Mouse (Mus musculus) forebrain, embryonic 11.5 days (tissue): Measurements from ENCODE around the gene Gdf1. TPM values are rescaled to one million over a fixed set of nuclear protein-coding genes. Genes with fewer than 3 reads are reported as not detected.

ENCODE experiments used
- ATAC-seq: fragments of 200-750 bp; cut with Nextera tagmentation; replicated peaks from 2 replicates; pipeline ENCODE4 v1.8.0; 2017; ENCODE audit warnings: moderate TSS enrichment; ENCODE audit not compliant: low FRiP score
- DNase-seq: peaks from one replicate; pipeline ENCODE4 v3.0.0-alpha.2; 2017; ENCODE audit warnings: low spot score
- H3K27ac ChIP-seq: fragments of 300-500 bp; sonication (generic); 2 replicates; pipeline ENCODE4 v1.5.1; 2014; ENCODE audit warnings: low read depth, low read length
- H3K27me3 ChIP-seq: fragments of 300-500 bp; sonication (generic); 2 replicates; pipeline ENCODE4 v1.6.1; 2014; ENCODE audit warnings: mild to moderate bottlenecking, low read length, mixed read lengths; ENCODE audit not compliant: control insufficient read depth, insufficient read depth
- H3K36me3 ChIP-seq: fragments of 300-500 bp; sonication (generic); 2 replicates; pipeline ENCODE4 v1.6.1; 2014; ENCODE audit warnings: mild to moderate bottlenecking, low read length, moderate library complexity, mixed read lengths; ENCODE audit not compliant: control insufficient read depth, insufficient read depth
- H3K4me1 ChIP-seq: fragments of 300-500 bp; sonication (generic); replicated peaks from 2 replicates; pipeline ENCODE4 v1.6.1; 2014; ENCODE audit warnings: low read length, mixed read lengths; ENCODE audit not compliant: control insufficient read depth, insufficient read depth
- H3K4me2 ChIP-seq: fragments of 300-500 bp; sonication (generic); 2 replicates; pipeline ENCODE4 v1.6.1; 2014; ENCODE audit warnings: low read depth, mild to moderate bottlenecking, low read length, moderate library complexity, mixed read lengths; ENCODE audit not compliant: severe bottlenecking
- H3K4me3 ChIP-seq: fragments of 300-500 bp; sonication (generic); 2 replicates; pipeline ENCODE4 v1.5.1; 2014; ENCODE audit warnings: low read depth, low read length
- H3K9ac ChIP-seq: fragments of 300-500 bp; sonication (generic); 2 replicates; pipeline ENCODE4 v1.6.1; 2014; ENCODE audit warnings: low read length
- H3K9me3 ChIP-seq: fragments of 300-500 bp; sonication (generic); 2 replicates; pipeline ENCODE4 v1.6.1; 2016; ENCODE audit warnings: low read length, mixed read lengths; ENCODE audit not compliant: control insufficient read depth
- WGBS: fragments of 180-500 bp; shearing (Covaris S2); extraction: QIAGEN DNeasy Blood & Tissue Kit; methylation state at CpG from one replicate; pipeline ENCODE4 v1.1.7; 2014; 5-methylcytosine and 5-hydroxymethylcytosine counted together
- polyA plus RNA-seq: library from polyadenylated mRNA; unstranded; fragments of >200 nt; fragmentation: Nextera tagmentation; extraction: Ambion mirVana; gene quantifications from 2 replicates; pipeline ENCODE4 v1.2.1, GENCODE M21; 2014

Gene Gdf1
- polyA plus RNA-seq, 1 experiment from 2014 or later: 2.6 TPM

DNA sequence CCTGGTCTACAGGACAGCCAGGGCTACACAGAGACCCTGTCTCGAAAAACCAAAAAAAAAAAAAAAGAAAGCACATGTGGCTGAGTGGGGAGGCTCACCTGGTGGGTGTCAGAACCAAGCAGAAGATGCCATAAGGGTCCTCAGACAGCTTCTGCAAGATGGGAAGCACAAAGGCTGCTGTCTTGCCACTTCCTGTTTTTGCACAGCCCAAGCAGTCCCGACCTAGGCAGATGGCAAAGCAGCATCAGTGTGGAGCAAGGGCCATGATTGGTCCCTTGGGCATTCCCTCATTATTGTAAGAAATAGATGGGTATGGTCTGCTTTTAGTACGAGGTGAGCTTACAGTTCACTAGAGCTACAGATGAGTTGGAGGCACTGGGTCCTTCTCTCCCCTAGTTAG is 28.7 kb upstream of the Gdf1 start:
- DNase-seq (no peak), ATAC-seq (no peak)
- WGBS: 84% methylated on average over 3 of the region's 3 CpGs
- H3K36me3 ChIP-seq: peaks cover 8% of the 10 kb centered on the region
- no peaks in the 10 kb centered on the region for H3K27me3 ChIP-seq
- H3K9me3 ChIP-seq: no peaks in the 10 kb centered on the region
- no peak overlapping the region for H3K27ac ChIP-seq
- no peak overlapping the region for H3K4me3 ChIP-seq
- H3K4me1 ChIP-seq: peaks cover 8% of the 10 kb centered on the region; the same call in 1 of the 2 replicates
- no peak overlapping the region for H3K9ac ChIP-seq
- H3K4me2 ChIP-seq: no peak overlapping the region

DNA sequence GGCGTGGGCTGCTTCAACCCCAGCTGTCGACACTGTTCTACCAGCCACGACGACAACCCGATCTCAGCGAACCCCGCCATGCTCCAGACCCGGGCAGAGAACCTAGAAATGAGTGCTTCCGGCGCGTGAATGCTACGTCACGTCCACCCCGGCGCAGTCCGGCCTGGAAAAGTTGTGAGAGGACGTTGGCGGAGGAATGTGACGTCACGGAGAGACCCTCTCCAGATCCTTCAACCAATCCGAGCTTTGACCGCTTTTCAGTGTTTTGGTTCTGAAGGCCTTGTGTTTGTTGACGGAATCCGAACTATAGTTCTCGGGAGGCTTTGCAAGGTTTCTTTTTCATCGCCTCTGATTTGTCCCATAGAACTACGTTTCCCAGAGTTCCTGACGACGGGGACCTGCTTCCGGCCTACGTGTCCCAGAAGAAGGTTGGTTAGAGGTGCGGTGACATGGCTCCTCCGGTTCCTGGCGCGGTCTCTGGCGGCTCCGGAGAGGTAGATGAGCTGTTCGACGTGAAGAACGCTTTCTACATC is 27.2 kb upstream of the Gdf1 start, which contains the start of the genes Ddx49 and Cope:
Gene Ddx49, minus strand, starts transcription at position 132 of the 533 bp plus-strand sequence.
Gene Cope, plus strand, starts transcription at position 161 of the 533 bp plus-strand sequence.
- no peaks in the 10 kb centered on the region; the same call in 1 of the 2 replicates for H3K36me3 ChIP-seq
- peak within 1 kb of the TSS; percentile 90 for H3K4me2 ChIP-seq
- H3K9me3 ChIP-seq: no peaks in the 10 kb centered on the region
- peak within 1 kb of the TSS; percentile 80 for H3K9ac ChIP-seq
- H3K27ac ChIP-seq: no peak within 1 kb of the TSS
- under 1% methylated on average over 40 of the region's 40 CpGs for WGBS
- H3K4me3 ChIP-seq: peak within 1 kb of the TSS; percentile 90
- ATAC-seq: peak; percentile 93
- no peaks in the 10 kb centered on the region for H3K27me3 ChIP-seq
- peak; percentile 95 for DNase-seq
- H3K4me1 ChIP-seq: peaks cover 8% of the 10 kb centered on the region; the same call in 1 of the 2 replicates

DNA sequence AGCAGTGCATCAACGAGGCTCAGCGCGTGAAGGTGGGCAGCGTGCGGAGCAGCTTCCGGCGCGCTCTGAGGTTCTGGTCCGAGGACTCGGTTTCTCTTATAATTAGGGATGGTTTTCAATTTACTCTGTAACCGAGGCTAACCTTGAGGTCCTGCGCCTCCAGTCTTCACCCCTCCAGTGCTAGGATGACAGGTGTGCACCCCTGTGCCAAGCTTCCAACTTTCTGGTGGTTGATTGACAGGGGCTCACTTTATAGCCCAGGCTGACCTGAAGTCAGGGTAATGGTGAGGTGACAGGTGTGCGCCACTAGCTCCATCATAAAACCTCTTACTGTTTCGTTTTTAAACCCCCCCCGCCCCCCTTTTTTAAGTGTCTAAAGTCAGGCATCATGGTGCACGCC is 26.7 kb upstream of the Gdf1 start:
- ATAC-seq (peak; percentile 31; the same call in 1 of the 2 replicates), DNase-seq (no peak)
- H3K4me3 ChIP-seq: peak overlapping the region; percentile 90
- peak overlapping the region; percentile 80 for H3K9ac ChIP-seq
- WGBS: 8% methylated on average over 16 of the region's 16 CpGs
- H3K36me3 ChIP-seq: no peaks in the 10 kb centered on the region; the same call in 1 of the 2 replicates
- peak overlapping the region; percentile 90 for H3K4me2 ChIP-seq
- no peaks in the 10 kb centered on the region for H3K9me3 ChIP-seq
- peaks cover 8% of the 10 kb centered on the region; the same call in 1 of the 2 replicates for H3K4me1 ChIP-seq
- no peak overlapping the region for H3K27ac ChIP-seq
- H3K27me3 ChIP-seq: no peaks in the 10 kb centered on the region

DNA sequence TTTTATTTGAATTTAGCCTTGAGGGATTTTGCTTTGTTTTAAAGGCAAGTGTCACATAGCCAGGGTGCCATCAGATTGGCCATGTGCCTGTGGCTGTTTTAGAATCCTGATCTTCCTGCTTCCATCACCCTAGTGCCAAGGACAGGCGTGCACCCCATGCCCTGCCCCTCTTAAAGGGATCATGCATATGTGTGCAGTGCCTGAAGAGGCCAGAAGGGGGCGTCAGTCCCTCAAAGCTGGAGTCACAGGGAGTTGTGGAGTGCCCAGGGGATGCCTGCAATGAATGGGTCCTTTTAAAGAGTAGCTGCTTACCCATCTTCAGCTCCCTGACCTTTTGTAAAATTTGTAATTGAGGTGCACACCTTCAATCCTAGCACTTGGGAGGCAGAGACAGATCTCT is 20.3 kb upstream of the Gdf1 start:
- no peaks in the 10 kb centered on the region for H3K27me3 ChIP-seq
- H3K36me3 ChIP-seq: peaks cover 5% of the 10 kb centered on the region; the same call in 1 of the 2 replicates
- no peak overlapping the region for H3K4me3 ChIP-seq
- no peaks in the 10 kb centered on the region for H3K9me3 ChIP-seq
- H3K9ac ChIP-seq: no peak overlapping the region
- H3K27ac ChIP-seq: no peak overlapping the region
- H3K4me1 ChIP-seq: no peaks in the 10 kb centered on the region
- ATAC-seq: no peak; the same call in 1 of the 2 replicates
- H3K4me2 ChIP-seq: no peak overlapping the region
- no peak for DNase-seq
- WGBS: 37% methylated on average over 2 of the region's 2 CpGs

DNA sequence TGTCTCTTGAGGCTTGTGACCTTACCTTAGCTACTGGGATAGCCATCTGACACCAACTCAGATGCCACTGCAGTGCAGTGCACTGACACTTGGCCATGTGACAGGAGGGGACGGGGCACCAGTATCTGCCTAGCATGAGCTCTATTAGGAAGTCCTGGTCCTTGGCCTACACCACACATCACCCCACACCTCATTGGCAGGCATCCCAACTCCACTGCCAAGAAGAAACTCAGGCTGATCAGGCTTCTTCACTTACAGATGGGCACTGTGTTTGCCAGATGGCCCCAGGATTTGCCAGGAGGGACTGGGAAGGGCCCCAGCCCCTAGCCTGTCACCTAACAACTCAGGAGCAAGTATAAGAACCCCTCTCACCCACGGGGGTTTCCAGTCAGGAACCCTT is 16.2 kb upstream of the Gdf1 start:
- H3K4me1 ChIP-seq: peaks cover 22% of the 10 kb centered on the region
- DNase-seq (no peak), ATAC-seq (no peak)
- H3K27me3 ChIP-seq: no peaks in the 10 kb centered on the region
- WGBS: 88% methylated on average over 2 of the region's 2 CpGs
- H3K27ac ChIP-seq: no peak overlapping the region
- H3K4me2 ChIP-seq: no peak overlapping the region
- H3K4me3 ChIP-seq: no peak overlapping the region
- peaks cover 5% of the 10 kb centered on the region; the same call in 1 of the 2 replicates for H3K36me3 ChIP-seq
- H3K9ac ChIP-seq: no peak overlapping the region
- no peaks in the 10 kb centered on the region for H3K9me3 ChIP-seq

DNA sequence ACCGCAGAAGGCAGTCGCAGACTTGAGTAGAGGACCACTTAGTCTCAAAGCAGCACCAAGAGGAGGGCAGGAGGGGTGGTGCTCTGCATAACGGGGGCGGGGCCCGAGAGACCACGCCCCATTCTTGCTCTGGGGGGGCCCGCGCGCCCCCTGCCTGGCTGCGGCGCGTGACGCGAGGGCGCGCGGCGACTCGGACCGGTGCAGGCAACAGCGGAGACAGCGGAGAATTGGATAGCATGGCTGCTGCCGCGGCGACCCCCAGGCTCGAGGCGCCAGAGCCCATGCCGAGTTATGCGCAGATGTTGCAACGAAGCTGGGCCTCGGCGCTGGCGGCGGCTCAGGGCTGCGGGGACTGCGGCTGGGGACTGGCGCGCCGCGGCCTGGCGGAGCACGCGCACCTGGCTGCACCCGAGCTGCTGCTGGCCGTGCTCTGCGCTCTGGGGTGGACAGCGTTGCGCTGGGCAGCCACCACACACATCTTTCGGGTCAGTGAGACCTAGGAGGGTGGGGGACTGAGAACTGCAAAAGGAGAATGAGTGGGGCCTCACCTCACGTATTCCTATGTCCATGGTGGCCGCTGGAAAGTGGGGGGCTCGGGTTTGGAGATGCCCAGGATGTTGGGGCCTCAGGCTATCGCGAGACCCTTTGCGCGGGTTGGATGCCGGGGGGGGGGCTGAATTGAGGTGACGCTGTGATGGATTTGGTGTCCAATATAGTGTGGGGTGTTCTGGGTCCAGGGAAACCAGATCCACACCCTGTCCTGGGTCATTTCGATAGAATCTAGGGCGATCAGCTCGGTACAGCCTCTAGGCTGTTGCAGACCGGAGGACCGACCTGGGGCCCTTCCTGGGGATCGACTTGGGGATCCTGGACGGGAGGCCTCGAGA is 13.8 kb upstream of the Gdf1 start, which contains the start of gene Cers1:
Gene Cers1, plus strand, starts transcription at position 152 of the 887 bp plus-strand sequence.
- 1% methylated on average over 66 of the region's 66 CpGs for WGBS
- H3K9me3 ChIP-seq: no peaks in the 10 kb centered on the region

DNA sequence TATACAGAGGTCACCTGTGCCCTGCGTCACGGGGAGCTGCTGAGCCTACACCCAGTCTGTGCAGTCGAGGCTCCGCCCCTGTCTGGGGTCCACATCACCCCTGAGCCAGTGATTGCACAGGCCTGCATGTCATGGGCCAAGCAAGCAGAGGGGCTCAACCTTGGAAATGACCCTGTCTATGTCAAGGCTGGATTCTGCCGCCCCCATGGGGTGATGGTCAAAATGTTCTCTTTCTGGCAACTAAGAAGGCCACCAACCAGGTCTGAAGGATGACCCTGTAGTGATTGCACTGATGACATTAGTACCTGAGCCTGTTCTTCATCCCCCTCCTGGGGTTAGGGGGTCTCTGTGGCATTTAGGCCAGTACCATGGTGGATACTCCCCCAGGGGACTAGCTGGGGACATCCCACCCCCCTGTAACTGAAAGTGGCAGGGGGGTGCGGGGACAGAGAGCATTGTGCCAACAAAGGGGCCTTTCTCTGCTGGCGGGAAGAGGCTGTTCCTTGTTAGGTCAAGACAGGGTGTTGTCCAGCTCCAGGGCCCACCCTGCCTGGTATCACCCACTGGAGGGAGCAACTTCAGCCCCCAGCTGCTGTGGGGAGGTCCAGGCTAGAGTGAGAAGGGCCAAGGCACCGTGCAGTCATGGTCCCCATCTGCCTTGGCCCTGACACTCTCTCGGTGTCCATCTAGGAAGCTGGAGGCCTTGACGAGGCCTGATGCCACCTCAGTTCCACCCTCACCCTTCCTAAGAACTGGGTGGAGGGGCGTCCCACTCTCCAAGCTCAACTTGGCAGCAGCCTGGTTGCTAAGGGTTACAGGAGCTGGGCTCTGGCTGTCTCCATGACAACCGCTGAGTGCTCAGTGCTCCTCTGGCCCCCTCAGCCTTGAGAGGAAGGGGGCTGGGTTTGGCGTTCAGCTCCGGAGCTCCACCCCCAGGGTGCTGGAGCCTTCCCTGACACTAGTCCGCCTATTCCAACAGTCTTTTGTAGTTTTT is 12.8 kb upstream of the Gdf1 start:
- no peaks in the 10 kb centered on the region for H3K27me3 ChIP-seq
- DNase-seq (peak; percentile 91), ATAC-seq (peak; percentile 89)
- H3K36me3 ChIP-seq: 0 out of 2 replicates have a peak, but pooled peaks cover 5% of the 10 kb centered on the region
- peak overlapping the region; percentile 62 for H3K4me2 ChIP-seq
- WGBS: 8% methylated on average over 15 of the region's 15 CpGs
- peak overlapping the region; percentile 68 for H3K9ac ChIP-seq
- peaks cover 22% of the 10 kb centered on the region for H3K4me1 ChIP-seq
- no peaks in the 10 kb centered on the region for H3K9me3 ChIP-seq
- peak overlapping the region; percentile 85 for H3K27ac ChIP-seq
- peak overlapping the region; percentile 52 for H3K4me3 ChIP-seq

More for the DNA sequence above, 13.8 kb upstream of the Gdf1 start, which contains the start of gene Cers1:
- DNase-seq (peak; percentile 87), ATAC-seq (peak; percentile 56)
- H3K9ac ChIP-seq: peak within 1 kb of the TSS; percentile 68
- peak within 1 kb of the TSS; percentile 62 for H3K4me2 ChIP-seq
- H3K36me3 ChIP-seq: 0 out of 2 replicates have a peak, but pooled peaks cover 5% of the 10 kb centered on the region
- no peaks in the 10 kb centered on the region for H3K27me3 ChIP-seq
- peaks cover 22% of the 10 kb centered on the region for H3K4me1 ChIP-seq
- peak within 1 kb of the TSS; percentile 52 for H3K4me3 ChIP-seq
- H3K27ac ChIP-seq: peak within 1 kb of the TSS; percentile 85
